Mouse (Mus musculus) spleen, postnatal 10 days (tissue): ENCODE results near the gene Nap1l1.
"Not testable (repeated sequence)": the region's sequence is repeated elsewhere in the genome, so short reads cannot be mapped to it uniquely, and the experiment has no call there.

Experiments
- DNase-seq, 2 experiments: peaks; one replicate each; pipeline ENCODE4 v3.0.0; 2021 to 2022; ENCODE audit warnings: low spot score in 2 of 2

Nap1l1 gene

DNA sequence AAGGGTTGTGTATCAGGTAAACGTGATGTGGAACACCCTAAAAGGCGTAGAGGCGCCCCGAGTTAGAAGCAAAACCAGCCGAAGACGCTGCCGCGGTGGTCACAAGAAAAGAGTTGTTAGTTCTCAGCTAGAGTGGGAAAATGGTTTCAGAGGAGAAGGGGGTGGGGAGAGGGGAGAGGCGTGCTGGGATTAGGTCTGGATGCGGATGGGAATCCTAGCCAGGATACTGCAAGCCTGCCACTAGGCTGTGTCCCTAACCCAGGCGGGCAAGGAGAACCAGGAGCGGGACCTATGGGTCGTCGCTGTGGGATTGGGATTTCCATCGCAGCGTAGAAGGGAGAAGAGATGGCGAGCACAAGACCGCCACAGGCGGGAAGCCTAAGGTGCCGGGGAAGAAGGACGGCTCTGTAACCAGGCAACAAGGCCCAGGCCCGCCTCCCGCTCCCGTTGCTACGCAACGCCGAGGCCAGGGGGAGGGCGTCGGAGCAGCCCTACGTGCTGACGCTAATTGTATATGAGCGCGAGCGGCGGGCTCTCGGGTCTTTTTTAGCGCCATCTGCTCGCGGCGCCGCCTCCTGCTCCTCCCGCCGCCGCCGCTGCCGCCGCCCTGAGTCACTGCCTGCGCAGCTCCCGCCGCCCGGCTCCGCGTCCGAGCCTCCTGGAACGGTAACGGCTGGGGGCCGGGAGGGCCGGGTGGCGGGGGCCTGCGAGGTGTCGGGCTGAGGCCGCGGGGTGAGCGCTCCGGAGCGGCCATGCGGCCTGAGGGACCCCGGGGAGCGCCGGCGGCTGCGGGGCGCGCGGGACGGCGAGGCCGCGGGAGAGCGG, at the start of gene Nap1l1:
Gene Nap1l1, plus strand, starts transcription at position 538 of the 825 bp plus-strand sequence.
- peak; percentile 97 to 98 for DNase-seq

DNA sequence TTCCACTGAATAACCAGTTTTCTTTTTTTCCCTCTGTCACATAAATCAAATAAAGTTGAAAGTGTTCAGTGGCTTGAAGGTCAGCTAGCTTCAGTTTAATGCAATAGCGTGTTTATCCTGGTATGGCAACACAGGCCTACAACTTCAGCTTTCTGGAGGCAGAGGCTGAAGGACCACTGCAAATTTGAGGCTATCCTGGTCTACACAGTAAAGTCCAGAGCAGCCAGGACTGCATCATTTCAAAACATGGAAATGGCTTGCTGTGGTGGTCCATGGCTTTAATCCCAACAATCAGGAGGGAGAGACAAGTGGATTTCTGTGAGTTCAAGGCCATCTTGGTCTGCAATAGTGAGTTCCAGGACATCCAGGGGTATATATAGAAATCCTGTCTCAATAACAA, 46.5 kb upstream of the Nap1l1 start:
- DNase-seq: no peak

DNA sequence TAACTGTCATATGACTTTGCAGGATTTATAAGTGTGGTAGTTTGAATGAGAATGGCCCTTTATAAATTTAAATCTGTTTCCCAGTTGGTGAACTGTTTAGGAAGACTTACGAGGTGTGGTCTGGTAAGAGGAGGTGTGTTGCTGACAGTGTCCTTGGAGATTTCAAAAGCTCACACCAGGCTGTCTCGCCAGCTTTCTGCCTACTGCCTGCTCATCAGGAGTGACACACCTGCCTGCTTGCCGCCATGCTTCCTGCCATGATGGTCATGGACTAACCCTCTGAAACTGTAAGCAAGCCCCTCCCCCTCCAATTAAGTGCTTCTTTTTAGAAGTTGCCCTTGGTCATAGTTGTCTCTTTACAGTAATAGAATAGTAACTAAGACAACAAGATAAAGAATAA, 39.5 kb upstream of the Nap1l1 start:
- DNase-seq: no peak

DNA sequence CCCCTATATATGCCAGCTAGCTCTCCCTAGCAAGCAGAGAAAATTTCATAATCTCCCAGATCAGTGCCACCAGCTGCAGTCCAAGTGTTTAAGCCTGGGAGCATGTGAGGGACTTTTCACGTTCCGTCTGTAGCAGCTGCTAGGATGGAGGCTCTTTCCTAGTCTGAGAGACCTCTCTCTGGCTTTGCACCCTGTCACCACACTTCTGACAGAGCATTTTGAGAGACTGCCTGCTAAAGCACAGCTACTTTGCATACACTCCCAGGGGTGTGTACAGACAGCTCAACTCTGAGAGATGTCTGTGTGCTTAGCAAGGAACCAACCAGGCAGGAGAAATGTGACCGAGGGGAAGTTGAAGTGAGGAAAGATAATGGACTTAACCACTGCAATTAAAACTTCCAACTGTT, 32.0 kb upstream of the Nap1l1 start:
- DNase-seq: no peak

DNA sequence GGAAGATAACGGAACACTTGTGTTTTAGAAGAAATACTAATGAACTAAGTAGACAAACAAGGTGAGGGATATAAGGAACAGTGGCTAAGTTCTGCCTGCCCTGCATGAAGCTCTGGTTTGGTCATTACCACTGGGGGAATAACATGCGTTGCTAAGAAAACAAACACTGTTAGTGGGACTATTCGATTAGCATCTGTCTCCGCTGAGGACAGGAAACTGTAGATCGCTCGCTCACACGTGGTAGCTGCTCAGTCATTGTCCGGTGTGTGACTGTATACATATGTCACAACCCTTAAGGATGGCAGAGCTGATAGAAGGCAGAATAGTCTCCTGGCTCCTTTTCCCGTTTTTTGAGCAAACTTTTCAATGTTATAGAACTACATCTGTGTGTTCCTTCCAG, 28.8 kb upstream of the Nap1l1 start:
- DNase-seq: no peak

DNA sequence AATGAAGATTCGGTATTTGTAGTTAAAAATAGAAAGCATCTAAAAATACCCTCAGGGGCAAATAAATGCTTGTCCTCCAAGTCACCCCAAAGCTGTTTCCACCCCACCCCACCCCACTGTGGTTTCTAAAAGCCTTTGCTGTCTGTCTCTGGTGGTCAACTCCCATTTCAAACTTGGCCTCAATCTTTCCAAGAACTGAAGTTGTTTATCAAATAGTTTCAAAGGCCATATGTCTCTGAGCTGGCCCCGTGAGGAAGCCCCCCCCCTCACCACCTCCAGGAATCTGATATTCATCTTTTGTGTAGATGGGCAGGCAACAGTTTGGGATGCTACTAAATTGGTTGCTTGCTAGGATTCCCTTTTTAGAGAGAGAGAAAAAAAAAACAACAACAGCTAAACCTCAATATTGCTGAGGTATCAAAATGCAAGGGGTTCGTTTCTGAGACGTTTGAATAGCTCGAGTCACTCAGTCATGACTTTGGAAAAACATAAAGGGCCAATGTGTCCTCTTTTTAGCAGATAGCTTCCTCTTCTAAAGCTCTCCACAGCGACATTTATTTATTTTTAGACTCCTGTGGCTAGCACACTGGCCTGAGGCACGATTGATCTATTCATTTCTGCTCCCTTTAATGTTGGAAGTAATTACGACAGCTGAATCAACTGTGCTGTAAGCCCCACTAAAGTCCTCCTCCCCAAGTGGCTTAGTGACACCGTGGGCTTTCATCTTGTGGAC, 26.9 kb upstream of the Nap1l1 start:
- DNase-seq: no peak

DNA sequence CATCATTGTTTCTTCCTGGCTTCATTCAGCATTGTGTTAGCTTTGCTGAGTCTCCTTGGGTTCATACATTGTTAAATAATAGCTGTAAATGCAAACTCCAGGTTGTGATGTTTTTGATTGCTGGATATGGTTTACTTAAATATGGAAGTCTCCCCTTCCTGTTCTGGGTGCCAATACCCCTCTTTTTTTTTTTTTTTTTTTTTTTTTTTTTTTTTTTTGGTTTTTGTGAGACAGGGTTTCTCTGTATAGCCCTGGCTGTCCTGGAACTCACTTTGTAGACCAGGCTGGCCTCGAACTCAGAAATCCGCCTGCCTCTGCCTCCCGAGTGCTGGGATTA, 26.4 kb upstream of the Nap1l1 start:
- not testable (repeated sequence) for DNase-seq

DNA sequence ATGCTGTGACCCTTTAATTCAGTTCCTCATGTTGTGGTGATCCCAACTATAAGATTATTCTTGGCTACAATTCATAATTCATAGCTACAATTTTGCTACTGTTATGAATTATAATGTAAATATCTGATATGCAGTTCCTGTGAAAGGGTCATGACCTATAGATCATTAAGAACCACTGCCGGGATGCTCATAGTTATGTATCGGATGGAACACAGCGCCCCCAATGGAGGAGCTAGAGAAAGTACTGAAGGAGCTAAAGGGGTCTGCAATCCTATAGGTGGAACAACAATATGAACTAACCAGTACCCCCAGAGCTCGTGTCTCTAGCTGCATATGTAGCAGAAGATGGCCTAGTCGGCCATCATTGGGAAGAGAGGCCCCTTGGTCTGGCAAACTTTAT, 23.4 kb upstream of the Nap1l1 start:
- not testable (repeated sequence) for DNase-seq

DNA sequence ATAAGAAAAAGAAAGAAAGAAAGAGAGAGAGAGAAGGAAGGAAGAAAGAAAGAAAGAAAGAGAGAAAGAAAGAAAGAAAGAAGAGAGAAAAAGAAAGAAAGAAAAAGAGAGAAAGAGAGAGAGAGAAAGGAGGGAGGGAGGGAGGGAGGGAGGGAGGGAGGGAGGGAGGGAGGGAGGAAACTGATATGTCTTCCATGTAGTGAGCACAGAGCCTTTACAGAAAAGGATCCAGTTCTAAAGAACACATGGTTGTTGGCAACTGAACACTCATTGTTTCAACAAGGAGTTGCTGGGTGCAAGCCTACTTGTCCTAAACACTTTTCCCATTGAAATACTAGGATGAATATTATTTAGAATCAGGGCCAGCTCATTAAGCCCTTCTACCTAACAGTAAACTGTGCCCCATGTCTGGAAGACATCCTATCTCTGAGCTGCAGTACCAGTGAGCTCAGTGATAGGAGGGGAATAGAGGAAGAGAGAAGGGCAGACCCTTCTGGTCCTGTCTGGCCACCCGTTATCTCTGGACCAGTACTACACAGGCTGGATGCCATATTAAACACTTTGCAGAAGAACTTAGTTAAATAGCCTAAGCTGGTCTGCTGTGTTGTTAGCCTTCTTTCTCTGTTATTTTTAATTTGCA, 21.2 kb upstream of the Nap1l1 start:
- no peak for DNase-seq

DNA sequence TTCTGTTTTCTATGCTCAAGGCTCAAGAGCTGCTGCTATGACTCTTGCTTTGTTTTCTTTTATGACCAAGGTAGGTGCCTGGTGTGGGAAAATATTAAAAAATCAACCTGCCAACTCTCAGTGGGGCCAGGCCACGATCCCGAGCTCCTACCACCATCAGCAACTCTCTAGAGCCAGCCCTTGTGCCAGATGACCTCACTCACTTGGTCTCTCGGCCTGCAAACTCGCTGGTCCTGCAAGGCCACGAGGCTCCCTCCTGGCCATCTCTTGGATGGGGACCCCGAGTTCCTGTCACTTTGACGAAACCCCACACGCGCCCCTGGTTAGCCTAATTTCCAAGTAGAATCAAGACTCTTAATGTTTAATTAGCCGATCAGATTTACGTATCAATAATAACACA, 20.6 kb upstream of the Nap1l1 start:
- DNase-seq: no peak

DNA sequence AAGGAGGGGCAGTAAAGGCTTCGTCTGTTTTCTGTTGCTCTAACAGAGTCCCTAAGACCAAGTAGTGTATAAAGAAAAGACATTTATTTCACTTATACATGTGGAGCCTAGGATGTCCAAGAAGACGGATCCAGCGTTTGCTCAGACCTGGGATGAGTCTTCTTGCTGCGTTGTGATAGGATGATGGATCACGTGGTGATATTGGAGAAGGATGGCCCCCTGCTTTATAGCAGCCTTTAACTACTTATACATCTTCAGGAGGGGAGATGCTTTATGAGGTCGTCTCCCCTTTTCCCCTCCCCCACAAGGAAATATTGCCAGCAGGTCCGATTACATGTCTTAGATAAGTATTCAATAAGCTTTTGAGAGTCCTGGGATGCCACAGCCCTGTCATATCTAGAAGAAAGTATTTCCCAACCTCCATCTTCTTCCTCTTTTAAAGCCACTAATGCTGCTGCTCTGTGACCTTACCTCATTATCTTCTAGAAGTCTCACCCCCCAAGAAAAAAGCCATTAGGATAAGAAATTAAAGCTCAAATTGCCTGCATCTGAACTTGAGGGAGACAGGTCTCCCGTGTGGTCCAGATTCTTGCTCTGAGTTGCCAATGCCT, 18.2 kb upstream of the Nap1l1 start:
- DNase-seq: no peak

DNA sequence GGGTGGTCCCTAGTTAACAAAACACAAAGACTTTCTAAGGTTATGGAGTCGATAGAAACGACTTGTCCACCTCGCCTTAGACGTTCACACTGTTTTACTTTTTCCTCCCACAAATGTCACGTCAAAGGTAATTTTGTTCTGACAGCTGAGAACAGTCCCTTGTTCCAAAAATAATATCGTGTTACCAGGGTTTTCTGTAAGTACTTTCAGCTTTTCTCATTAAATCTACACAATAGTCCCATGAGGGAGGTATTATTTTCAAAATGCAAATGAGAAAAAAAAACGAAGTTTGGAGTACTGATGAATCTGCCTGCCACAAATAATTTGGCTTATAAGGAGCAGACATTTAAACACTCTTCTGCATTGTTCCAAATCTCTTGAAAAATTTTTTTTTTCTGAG, 14.9 kb upstream of the Nap1l1 start:
- no peak for DNase-seq

DNA sequence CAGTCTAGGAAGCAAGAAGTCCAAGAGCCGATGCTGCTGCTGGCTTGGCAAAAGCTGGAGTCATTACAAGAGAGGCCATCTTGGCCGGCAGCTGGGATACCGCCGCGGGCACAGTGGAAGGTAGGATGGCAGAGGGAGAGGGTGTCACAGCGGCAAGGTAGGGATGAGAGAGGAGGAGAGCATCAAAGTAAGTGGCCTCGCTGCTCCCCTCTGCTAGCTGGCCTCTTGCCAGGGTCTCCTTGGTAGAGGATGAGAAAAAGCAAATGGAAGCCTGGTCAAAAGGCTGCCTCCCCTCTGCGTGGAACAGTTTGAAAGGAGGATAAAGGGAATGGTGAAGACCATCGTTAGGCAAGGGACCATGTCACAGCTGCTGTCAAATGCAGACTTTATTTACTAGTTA, 14.0 kb upstream of the Nap1l1 start:
- no peak for DNase-seq

DNA sequence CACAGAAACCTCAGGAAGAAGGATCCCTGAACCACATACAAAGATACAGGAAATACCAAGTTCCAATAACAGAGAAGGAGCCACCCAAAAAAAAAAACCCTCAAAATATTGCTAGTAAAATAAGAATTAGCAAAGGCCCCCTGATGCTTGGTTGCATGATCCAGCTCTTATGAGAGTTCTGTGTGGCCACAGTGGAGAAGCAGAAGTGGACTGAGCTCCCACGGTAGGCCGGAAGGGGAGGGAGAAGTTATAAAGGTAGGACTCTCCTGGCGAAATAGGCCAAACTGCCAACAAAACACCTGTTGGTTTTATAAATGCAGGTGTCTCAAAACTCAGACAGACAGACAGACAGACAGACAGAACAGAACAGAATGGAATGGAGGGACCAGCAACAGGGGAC, 13.1 kb upstream of the Nap1l1 start:
- no peak for DNase-seq

DNA sequence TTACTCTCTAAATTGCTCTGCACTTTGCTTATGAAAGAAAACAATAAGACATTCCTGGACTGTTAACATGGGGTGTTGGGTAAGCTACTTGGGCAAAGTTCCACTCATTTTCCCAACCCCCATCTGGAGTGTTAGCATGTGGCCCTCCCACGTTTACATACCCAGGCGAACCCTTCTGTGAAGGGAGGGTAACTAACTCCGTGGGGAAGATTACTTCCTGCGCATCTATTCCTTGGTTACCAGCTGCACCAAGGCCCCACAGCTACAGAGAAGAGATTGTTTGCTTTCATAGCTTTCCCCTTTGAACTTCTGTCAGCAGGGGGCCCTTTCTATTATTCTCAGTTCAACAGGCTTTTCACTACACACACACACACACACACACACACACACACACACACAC, 12.6 kb upstream of the Nap1l1 start:
- DNase-seq: no peak

DNA sequence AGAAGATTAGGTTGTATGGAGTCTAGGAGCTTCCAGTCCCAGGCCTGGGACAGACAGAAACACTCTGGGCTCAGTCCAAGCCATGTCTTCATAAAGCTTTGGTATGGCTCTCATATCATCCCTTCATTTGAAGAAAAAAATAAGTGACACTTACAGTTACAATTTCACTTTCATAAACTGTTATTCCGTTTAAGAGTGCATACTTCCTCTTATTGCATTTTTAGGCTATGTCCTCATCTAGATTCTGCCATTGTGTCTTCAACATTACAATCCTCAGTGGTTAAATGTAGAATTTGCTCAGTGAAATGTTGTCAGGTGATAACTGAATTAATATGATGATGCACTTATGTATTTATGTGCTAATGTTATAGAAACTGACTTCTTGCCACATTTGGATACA, 8.2 kb upstream of the Nap1l1 start:
- no peak for DNase-seq

DNA sequence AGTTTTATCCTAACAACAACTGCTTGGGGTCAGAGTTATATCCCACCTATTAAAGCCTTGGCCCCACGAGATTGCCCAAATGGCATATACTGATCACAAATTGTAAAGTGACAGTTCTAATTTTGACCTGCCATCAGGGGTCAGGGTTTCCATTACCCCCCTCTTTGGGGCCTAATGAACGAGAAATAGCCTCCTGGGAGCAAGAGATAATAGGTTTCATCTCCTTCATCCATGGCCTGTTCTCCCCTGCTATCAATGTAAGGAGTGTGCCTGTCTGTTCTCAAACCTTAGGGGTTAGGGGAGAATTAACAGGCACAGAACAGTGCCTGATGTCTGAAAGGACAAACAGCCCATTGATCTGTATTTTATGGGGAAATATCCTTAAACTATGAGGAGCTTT, 7.6 kb upstream of the Nap1l1 start:
- DNase-seq: no peak

DNA sequence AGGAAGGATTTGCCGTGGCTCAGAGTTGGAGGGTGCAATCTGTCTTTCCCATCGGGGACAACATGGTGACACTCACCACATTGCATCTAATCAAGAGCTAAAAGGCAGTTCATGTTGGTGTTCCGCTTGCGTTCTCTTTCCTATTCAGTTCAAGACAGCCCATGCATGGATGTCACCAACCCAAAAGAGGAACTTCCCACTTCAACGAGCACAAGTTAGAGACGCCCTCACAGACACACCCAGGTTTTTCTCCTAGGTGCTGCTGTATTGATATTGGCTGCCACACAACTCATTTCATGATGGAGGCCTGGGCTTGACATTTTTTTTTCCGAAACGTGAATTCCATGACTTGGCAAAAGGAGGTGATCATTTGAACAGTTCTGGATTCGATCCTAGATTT, 1.9 kb upstream of the Nap1l1 start:
- DNase-seq: peak in 1 of 2 experiments; percentile 48

DNA sequence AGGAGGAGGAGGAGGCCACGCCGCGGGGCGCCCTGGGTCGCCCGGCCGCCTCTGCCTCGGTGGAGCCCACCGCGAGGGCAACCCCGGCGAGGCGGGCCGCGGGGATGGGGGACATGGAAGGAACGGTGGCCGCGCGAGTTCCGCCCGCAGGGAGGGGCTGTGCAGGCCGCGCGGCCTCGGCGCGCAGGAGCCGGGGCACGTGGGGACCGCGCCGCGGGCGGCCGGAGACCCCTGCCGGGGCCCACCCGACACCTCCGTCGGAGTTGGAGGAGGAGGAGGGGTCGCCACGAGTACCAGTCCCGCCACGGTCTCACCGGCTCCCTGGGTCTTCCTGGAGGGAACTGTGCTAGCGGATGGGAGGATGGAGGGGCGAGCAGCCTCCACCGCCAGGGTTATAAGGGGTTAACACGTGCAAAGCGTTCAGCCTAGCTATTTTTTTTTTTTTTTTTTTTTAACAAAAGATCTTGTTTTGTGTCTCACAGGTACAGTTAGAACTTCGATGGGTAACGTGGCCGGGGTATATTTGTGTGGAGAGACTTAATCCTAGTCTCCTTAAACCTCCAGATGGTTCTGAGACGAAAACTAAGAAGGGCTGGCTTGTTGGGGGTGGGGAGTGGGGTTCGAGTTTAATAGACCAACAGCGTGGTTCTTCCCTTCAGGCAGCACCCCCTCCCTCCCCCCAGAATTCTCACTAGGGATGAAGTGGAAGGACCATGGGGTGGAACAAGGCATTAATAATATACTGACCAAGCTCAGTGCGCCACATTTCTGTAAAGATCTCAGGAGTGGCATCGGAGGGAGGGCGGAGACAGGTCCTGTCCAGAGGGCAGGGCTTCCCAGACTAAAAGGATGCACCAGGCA, 718 bp downstream of the Nap1l1 start:
- DNase-seq: peak; percentile 30 to 63

DNA sequence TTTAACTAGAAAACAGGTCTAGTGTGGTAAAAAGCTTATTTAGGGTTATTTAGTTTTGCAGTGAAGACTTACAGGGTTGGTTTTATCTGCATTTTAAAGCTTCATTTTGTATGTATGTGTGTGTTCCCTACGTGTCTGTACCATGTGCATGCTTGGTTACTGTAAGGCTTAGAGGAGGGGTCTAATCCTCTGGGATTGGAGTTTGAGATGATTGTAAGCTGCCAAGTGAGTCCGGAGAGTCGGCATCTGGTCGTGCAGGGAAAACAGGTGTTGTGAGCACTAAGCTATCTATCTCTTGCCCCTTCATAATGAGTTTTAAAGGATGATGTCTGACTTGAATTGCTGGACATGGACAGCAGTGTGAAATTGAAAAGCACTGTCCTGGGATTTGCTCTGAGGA, 3.3 kb downstream of the Nap1l1 start:
- no peak for DNase-seq

DNA sequence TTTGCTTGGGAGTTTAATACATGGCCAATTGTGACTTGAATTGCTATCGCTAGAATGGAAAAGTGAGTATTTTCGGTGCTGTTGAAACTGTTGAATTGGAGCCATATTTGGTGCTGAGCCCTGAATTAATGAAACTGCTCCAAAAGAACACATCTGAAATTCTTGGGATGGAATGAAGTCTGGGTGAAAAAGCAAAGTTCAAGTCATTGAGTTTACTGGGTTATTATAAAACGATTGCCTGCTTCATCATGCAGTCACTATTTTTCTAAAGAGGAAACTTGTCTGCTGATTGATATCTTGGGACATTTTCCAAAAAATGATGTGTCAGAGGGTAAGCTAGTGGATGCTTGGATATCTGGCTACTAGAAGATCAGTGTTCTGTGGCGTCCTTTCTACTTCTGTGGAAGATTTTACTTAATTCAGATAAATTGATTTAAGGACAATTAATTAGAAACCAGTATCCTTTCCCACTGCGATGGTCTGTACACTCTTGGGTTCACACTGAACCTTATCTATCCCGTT, 4.0 kb downstream of the Nap1l1 start:
- no peak for DNase-seq
